Mouse (Mus musculus) forebrain, postnatal 0 days (tissue): ENCODE results near the gene Clec2h. TPM values are rescaled to one million over a fixed set of nuclear protein-coding genes. Genes with fewer than 3 reads are reported as not detected.

Experiments
- ATAC-seq: fragments of 200-750 bp; cut with Nextera tagmentation; 2 replicates; pipeline ENCODE4 v1.8.0; 2017; ENCODE audit warnings: mild to moderate bottlenecking, moderate library complexity
- DNase-seq: peaks from one replicate; pipeline ENCODE4 v3.0.0-alpha.2; 2015
- H3K27ac ChIP-seq: fragments of 300-500 bp; sonication (generic); 2 replicates; pipeline ENCODE4 v1.5.1; 2014; ENCODE audit warnings: low read depth, mild to moderate bottlenecking, antibody characterized with exemption, low read length, moderate library complexity, mixed read lengths
- H3K27me3 ChIP-seq: fragments of 300-500 bp; sonication (generic); 2 replicates; pipeline ENCODE4 v1.6.1; 2014; ENCODE audit warnings: mild to moderate bottlenecking, low read length, mixed read lengths; ENCODE audit not compliant: insufficient read depth
- H3K36me3 ChIP-seq: fragments of 300-500 bp; sonication (generic); 2 replicates; pipeline ENCODE4 v1.6.1; 2014; ENCODE audit warnings: mild to moderate bottlenecking, moderate library complexity; ENCODE audit not compliant: insufficient read depth
- H3K4me1 ChIP-seq: fragments of 300-500 bp; sonication (generic); 2 replicates; pipeline ENCODE4 v1.6.1; 2014; ENCODE audit warnings: antibody characterized with exemption; ENCODE audit not compliant: insufficient read depth
- H3K4me2 ChIP-seq: fragments of 300-500 bp; sonication (generic); 2 replicates; pipeline ENCODE4 v1.6.1; 2014; ENCODE audit warnings: low read depth, mild to moderate bottlenecking, moderate library complexity
- H3K4me3 ChIP-seq: fragments of 300-500 bp; sonication (generic); 2 replicates; pipeline ENCODE4 v1.5.1; 2014; ENCODE audit warnings: low read depth, low read length, mixed read lengths
- H3K9ac ChIP-seq: fragments of 300-500 bp; sonication (generic); 2 replicates; pipeline ENCODE4 v1.6.1; 2014; ENCODE audit warnings: mild to moderate bottlenecking
- H3K9me3 ChIP-seq: fragments of 300-500 bp; sonication (generic); 2 replicates; pipeline ENCODE4 v1.6.1; 2016; ENCODE audit warnings: low read length
- CTCF ChIP-seq: sonication (generic); IDR thresholded peaks from 2 replicates; pipeline ENCODE4 v1.5.1; 2016; ENCODE audit warnings: antibody characterized with exemption, control low read depth, low read depth
- WGBS: fragments of 180-500 bp; shearing (Covaris S2); extraction: QIAGEN DNeasy Blood & Tissue Kit; methylation state at CpG from one replicate; pipeline ENCODE4 v1.1.7; 2014; 5-methylcytosine and 5-hydroxymethylcytosine counted together
- polyA plus RNA-seq: library from polyadenylated mRNA; unstranded; fragments of >200 nt; fragmentation: Nextera tagmentation; extraction: Ambion mirVana; gene quantifications from 2 replicates; pipeline ENCODE4 v1.2.1, GENCODE M21; 2015
- total RNA-seq: library from RNA; depleted of rRNA; stranded (reverse); fragments of >200 nt; gene quantifications from 2 replicates; pipeline ENCODE4 v1.2.3, GENCODE M21; 2014; rRNA removed

Clec2h gene
- total and polyA plus RNA-seq, 2 experiments from 2014 or later, result not detected

DNA sequence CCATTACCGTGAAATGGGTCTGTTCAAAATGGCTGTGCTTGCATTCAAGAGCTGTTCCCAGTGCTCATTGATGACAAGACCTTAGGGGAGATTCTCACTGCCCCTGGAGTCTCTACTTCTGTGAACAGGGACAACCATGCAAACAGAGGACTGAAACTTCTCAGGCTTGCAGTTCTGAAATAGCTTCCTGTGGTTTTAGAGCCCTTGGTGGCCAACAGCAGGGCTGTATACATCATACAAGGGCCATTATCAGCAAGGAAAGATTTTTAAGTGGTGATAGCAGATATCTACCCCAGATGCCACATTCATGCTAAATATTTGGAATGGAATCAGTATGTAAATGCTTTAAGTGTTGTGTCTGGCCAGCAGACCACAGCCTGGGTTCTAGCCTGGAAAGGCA is 9.2 kb upstream of the Clec2h start:
- no peak for ATAC-seq
- Histone ChIP-seq H3K4me3 (no peak overlapping the region), H3K4me1 (no peaks in the 10 kb centered on the region), H3K27ac (no peak overlapping the region), H3K9me3 (no peaks in the 10 kb centered on the region), H3K27me3 (no peaks in the 10 kb centered on the region), H3K9ac (no peak overlapping the region), H3K4me2 (no peak overlapping the region), H3K36me3 (no peaks in the 10 kb centered on the region)
- 98% methylated on average over 1 of the region's 1 CpGs for WGBS
- TF ChIP-seq CTCF, result no peak
- DNase-seq, result no peak

DNA sequence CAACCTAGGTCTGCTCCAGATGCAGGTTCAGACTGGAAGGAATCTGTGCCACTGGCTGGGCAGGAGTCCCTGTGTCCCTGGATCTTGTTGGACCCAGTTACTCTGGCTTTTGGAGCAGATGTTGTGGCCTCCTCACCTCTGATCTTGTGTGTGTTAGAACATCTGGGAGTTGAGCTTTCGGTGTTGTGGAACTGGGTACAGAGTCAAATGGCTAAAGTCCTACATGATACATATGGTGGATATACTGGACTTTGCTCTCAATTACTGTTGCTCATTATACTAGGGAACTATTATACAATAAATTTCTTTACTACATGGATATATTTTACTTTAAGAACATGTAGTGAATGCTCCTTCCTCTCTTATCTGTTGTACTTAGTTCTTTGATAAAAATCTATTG is 936 bp upstream of the Clec2h start:
- H3K4me1 ChIP-seq, result no peaks in the 10 kb centered on the region
- 93% methylated on average over 1 of the region's 1 CpGs for WGBS
- H3K36me3 ChIP-seq, result no peaks in the 10 kb centered on the region
- H3K27me3 ChIP-seq, result no peaks in the 10 kb centered on the region
- ATAC-seq (no peak), DNase-seq (no peak)
- no peak for TF ChIP-seq CTCF
- H3K4me3 ChIP-seq, result no peak overlapping the region
- H3K4me2 ChIP-seq, result no peak overlapping the region
- H3K9me3 ChIP-seq, result no peaks in the 10 kb centered on the region
- H3K27ac ChIP-seq, result no peak overlapping the region
- H3K9ac ChIP-seq, result no peak overlapping the region

GRCm38 (mm10) chr6:128669936-128670335 is 7.8 kb downstream of the Clec2h start:
- 59% methylated on average over 4 of the region's 4 CpGs for WGBS

DNA sequence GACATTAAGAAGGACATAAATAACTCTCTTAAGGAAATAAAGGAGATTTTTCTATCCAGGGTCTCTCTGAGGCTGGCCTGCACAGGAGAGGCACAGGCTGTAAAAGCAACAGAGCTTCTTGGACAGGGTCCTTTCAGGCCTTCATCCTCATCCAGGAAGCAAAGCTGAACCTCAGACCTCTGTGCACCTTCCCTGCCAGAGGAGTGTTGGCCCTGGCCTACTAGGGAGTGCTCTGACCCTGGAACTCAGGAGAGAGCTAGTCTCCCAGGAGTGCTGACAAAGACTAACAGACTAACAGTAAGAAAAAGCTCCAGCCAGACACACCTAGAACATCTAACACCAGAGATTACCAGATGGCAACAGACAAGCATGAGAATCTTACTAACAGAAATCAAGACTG is 17.4 kb downstream of the Clec2h start:
- no peak overlapping the region for H3K27ac ChIP-seq
- H3K4me2 ChIP-seq, result no peak overlapping the region
- no peak overlapping the region for H3K4me3 ChIP-seq
- H3K4me1 ChIP-seq, result no peaks in the 10 kb centered on the region
- TF ChIP-seq CTCF, result no peak
- H3K9me3 ChIP-seq, result no peaks in the 10 kb centered on the region
- ATAC-seq, result no peak
- no peaks in the 10 kb centered on the region for H3K27me3 ChIP-seq
- no peaks in the 10 kb centered on the region for H3K36me3 ChIP-seq
- H3K9ac ChIP-seq, result no peak overlapping the region
- DNase-seq, result no peak

More at GRCm38 (mm10) chr6:128669936-128670335, 7.8 kb downstream of the Clec2h start:
- TF ChIP-seq CTCF, result no peak
- H3K9ac ChIP-seq, result no peak overlapping the region
- ATAC-seq (no peak), DNase-seq (no peak)
- H3K27ac ChIP-seq, result no peak overlapping the region
- H3K4me2 ChIP-seq, result no peak overlapping the region
- no peaks in the 10 kb centered on the region for H3K27me3 ChIP-seq
- no peak overlapping the region for H3K4me3 ChIP-seq
- 0 out of 2 replicates have a peak, but pooled peaks cover 3% of the 10 kb centered on the region for H3K9me3 ChIP-seq
- no peaks in the 10 kb centered on the region for H3K36me3 ChIP-seq
- no peaks in the 10 kb centered on the region for H3K4me1 ChIP-seq

- Histone ChIP-seq H3K4me1 (no peaks in the 10 kb centered on the region), H3K4me3 (no peak overlapping the region), H3K27ac (no peak overlapping the region), H3K27me3 (no peaks in the 10 kb centered on the region), H3K36me3 (no peaks in the 10 kb centered on the region), H3K4me2 (no peak overlapping the region), H3K9me3 (no peaks in the 10 kb centered on the region), H3K9ac (no peak overlapping the region)
- DNase-seq (no peak), ATAC-seq (no peak)
- 82% methylated on average over 3 of the region's 3 CpGs for WGBS
- no peak for TF ChIP-seq CTCF
Observed at GRCm38 (mm10) chr6:128701691-128702090, 39.5 kb downstream of the Clec2h start.

- Histone ChIP-seq H3K4me2 (no peak within 1 kb of the TSS), H3K4me3 (no peak within 1 kb of the TSS), H3K36me3 (no peaks in the 10 kb centered on the region), H3K9me3 (no peaks in the 10 kb centered on the region), H3K27ac (no peak within 1 kb of the TSS), H3K9ac (no peak within 1 kb of the TSS), H3K27me3 (no peaks in the 10 kb centered on the region), H3K4me1 (no peaks in the 10 kb centered on the region)
- no peak for TF ChIP-seq CTCF
- ATAC-seq (no peak), DNase-seq (no peak)
- 84% methylated on average over 4 of the region's 4 CpGs for WGBS
Observed at GRCm38 (mm10) chr6:128722959-128723358, 60.8 kb downstream of the Clec2h start, which contains the start of gene Klrb1. Klrb1 (minus strand) TSS chr6:128723059.

Other genes starting within 250 kb of the Clec2h start
- 25.3 and 57.6 TPM in 2 replicates for gene Itfg2, start 237.5 kb upstream of the Clec2h start, total RNA-seq
- 28.1 and 33.7 TPM in 2 replicates for gene Itfg2, start 237.5 kb upstream of the Clec2h start, polyA plus RNA-seq
- 201 and 235 TPM in 2 replicates for gene Fkbp4, start 223.7 kb upstream of the Clec2h start, total RNA-seq
- gene Fkbp4, start 223.7 kb upstream of the Clec2h start, polyA plus RNA-seq, result 253 and 276 TPM in 2 replicates
- not detected in 2 replicates for gene Pzp, start 135.7 kb upstream of the Clec2h start, total RNA-seq
- gene Pzp, start 135.7 kb upstream of the Clec2h start, polyA plus RNA-seq, result not detected in 2 replicates
- gene A2ml1, start 80.8 kb upstream of the Clec2h start, total RNA-seq, result 2.8 and 3.9 TPM in 2 replicates
- gene A2ml1, start 80.8 kb upstream of the Clec2h start, polyA plus RNA-seq, result 10.7 and 14.2 TPM in 2 replicates
- gene Klrb1a, start 38.9 kb upstream of the Clec2h start, total RNA-seq, result not detected in 2 replicates
- gene Klrb1a, start 38.9 kb upstream of the Clec2h start, polyA plus RNA-seq, result not detected in 2 replicates
- not detected in 2 replicates for gene Klrb1, start 60.7 kb downstream of the Clec2h start, total RNA-seq
- 0.42 and 0.62 TPM in 2 replicates for gene Klrb1, start 60.7 kb downstream of the Clec2h start, polyA plus RNA-seq
- 0.08 and 0.24 TPM in 2 replicates for gene Klrb1c, start 126.8 kb downstream of the Clec2h start, total RNA-seq
- 0.24 TPM in 1 of 2 replicates, not detected in the other for gene Klrb1c, start 126.8 kb downstream of the Clec2h start, polyA plus RNA-seq
- not detected in 2 replicates for gene Gm44511, start 163.9 kb downstream of the Clec2h start, total RNA-seq
- not detected in 2 replicates for gene Gm44511, start 163.9 kb downstream of the Clec2h start, polyA plus RNA-seq
- not detected in 2 replicates for gene Klrb1b, start 163.9 kb downstream of the Clec2h start, total RNA-seq
- gene Klrb1b, start 163.9 kb downstream of the Clec2h start, polyA plus RNA-seq, result not detected in 2 replicates
- not detected in 2 replicates for gene Clec2i, start 225.2 kb downstream of the Clec2h start, total RNA-seq
- gene Clec2i, start 225.2 kb downstream of the Clec2h start, polyA plus RNA-seq, result 0.11 TPM in 1 of 2 replicates, not detected in the other
- 0.38 and 0.54 TPM in 2 replicates for gene BC035044, start 228.7 kb downstream of the Clec2h start, total RNA-seq
- 0.36 and 0.41 TPM in 2 replicates for gene BC035044, start 228.7 kb downstream of the Clec2h start, polyA plus RNA-seq